Mouse (Mus musculus): ENCODE measurements around the gene Galnt6. TPM values are rescaled to one million over a fixed set of nuclear protein-coding genes. Genes with fewer than 3 reads are reported as not detected.

Gene Galnt6
- total RNA-seq, 2 experiments from 2014 or later = 0.47 to 0.69 TPM

- intact Hi-C loops (cut with DNase I) = no loop called here
Observed at GRCm38 (mm10) chr15:100755881-100756624, 26.9 kb upstream of the Galnt6 start.

GRCm38 (mm10) chr15:100755498-100755859 lies 26.3 kb upstream of the Galnt6 start:
- intact Hi-C loops (cut with DNase I) = no loop called here
- DNase-seq (ENCODE audit: extremely low spot score in 1 of 2, low spot score in 2 of 2) = no peak

More at GRCm38 (mm10) chr15:100755881-100756624, 26.9 kb upstream of the Galnt6 start:
- no peak for DNase-seq (ENCODE audit: extremely low spot score in 1 of 2, low spot score in 2 of 2)

DNA sequence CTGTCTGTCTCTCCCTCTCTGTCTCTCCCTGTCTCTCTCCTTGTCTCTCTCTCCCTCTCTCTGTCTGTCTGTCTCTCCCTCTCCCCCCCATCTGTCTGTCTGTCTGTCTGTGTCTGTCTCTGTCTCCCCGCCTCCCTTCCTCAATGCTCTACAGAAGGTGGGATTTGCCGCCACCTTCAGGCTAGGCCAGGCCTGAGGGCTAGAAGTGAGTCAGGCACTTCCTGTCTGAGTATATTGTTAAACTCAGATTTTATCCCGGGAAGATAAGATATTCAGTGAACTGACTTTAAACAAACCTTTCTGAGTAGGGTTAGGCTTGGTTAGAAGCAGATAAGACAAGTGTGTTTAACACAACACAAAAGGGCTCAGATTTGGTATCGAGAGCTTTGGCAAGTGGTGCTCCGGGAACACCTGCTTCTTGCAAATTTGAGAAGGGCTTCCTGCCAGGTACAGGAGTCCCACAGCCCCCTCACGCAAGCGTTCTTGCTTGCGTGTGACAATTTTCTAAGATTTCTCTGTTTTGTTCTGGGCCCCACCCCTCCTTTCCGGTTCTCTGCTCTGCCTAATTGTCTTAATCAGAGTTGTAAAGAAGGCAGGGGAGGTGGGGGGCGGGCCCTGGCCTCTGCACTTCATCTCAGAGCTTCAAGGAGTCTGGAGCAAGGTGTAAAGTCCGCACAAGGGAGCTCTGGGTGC lies 25.8 kb upstream of the Galnt6 start:
- peak in 1 of 2 experiments; percentile 63 for DNase-seq (ENCODE audit: extremely low spot score in 1 of 2, low spot score in 2 of 2)
- intact Hi-C loops (cut with DNase I) = no loop called here

DNA sequence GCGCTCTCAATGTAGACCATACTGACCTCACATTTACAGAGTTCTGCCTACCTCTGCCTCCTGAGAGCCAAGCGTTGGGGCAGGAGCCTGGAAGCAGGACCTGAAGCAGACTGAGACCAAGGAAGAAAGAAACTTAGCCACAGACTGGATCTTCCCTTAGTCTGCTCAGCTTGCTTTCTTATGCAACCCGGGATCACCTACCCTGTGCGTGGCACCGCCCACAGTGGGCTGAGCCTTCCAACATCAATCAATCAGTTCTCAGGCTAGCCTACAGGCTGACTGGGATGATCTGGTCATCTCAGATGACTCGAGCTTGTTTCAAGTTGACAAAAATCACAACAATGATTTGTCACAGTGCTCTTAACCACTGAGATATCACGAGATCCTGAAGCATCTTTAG lies 24.9 kb upstream of the Galnt6 start:
- intact Hi-C loops (cut with DNase I) = no loop called here
- DNase-seq (ENCODE audit: extremely low spot score in 1 of 2, low spot score in 2 of 2) = no peak

- DNase-seq (ENCODE audit: extremely low spot score in 1 of 2, low spot score in 2 of 2) = no peak
- intact Hi-C loops (cut with DNase I) = no loop called here
Observed at GRCm38 (mm10) chr15:100753045-100753444, 23.9 kb upstream of the Galnt6 start.

DNA sequence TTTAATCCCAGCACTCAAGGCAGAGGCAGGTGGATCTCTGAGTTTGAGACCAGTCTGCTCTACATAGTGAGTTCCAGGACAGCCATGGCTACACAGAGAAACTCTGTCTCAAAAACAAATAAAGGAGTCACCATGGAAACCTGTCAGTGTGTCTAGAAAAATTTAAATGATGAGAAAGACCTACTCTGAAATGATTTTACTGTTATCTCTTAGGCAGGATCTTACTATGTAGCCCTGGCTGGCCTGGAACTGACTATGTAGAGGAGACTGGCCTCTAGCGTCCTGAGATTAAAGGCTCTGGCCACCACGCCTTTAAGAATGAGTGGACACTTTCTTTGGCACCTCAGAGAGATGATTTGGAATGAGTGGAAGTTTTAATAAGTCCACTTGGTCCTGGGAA lies 23.3 kb upstream of the Galnt6 start:
- intact Hi-C loops (cut with DNase I) = no loop called here
- DNase-seq (ENCODE audit: extremely low spot score in 1 of 2, low spot score in 2 of 2) = no peak

GRCm38 (mm10) chr15:100749751-100750538 lies 20.8 kb upstream of the Galnt6 start:
- intact Hi-C loops (cut with DNase I) = no loop called here
- no peak for DNase-seq (ENCODE audit: extremely low spot score in 1 of 2, low spot score in 2 of 2)

- intact Hi-C loops (cut with DNase I) = no loop called here
Observed at GRCm38 (mm10) chr15:100748584-100748983, 19.4 kb upstream of the Galnt6 start.

GRCm38 (mm10) chr15:100747121-100747963 lies 18.2 kb upstream of the Galnt6 start:
- DNase-seq (ENCODE audit: extremely low spot score in 1 of 2, low spot score in 2 of 2) = no peak
- intact Hi-C loops (cut with DNase I) = no loop called here

More at GRCm38 (mm10) chr15:100748584-100748983, 19.4 kb upstream of the Galnt6 start:
- no peak for DNase-seq (ENCODE audit: extremely low spot score in 1 of 2, low spot score in 2 of 2)

GRCm38 (mm10) chr15:100746478-100747120 lies 17.4 kb upstream of the Galnt6 start:
- intact Hi-C loops (cut with DNase I) = no loop called here
- no peak for DNase-seq (ENCODE audit: extremely low spot score in 1 of 2, low spot score in 2 of 2)

DNA sequence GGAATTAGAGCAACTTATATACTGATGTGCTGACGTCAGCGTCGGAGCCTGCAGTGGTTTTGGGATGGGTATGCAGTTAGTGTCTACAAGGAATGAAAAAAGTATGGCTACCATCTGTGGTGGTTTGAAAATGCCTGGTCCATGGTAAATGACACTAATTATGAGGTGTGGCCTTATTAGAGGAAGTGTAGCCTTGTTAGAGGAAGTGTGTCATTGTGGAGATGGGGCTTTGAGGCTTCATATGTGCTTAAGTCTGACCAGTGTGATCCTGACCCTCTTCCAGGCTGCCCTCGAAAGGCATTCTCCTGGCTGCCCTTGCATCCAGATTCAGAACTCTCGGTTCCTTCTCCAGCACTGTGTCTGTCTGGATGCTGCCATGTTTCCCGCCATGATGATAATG lies 14.1 kb upstream of the Galnt6 start:
- no peak for DNase-seq (ENCODE audit: extremely low spot score in 1 of 2, low spot score in 2 of 2)
- intact Hi-C loops (cut with DNase I) = no loop called here

DNA sequence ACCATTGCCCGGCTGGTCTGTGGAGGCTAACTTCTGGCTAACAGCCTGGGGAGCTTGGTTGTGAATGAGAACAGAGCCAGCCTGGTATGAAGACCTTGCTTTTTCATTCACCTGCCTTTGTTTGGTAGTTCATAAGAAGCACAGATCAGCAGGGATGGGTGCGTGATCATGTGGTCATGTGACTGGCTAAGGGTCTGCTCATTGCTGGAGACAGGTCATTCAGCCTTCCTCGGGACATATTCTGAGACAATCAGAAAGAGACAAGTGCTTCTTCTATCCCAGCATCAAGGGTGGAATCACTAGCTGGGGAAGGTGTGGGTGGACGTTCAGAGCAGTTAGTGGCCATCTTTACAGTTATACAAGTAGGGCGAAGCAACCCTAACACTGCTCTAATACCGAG lies 10.3 kb upstream of the Galnt6 start:
- no peak for DNase-seq (ENCODE audit: extremely low spot score in 1 of 2, low spot score in 2 of 2)
- intact Hi-C loops (cut with DNase I) = no loop called here

- no peak for DNase-seq (ENCODE audit: extremely low spot score in 1 of 2, low spot score in 2 of 2)
- intact Hi-C loops (cut with DNase I) = no loop called here
Observed at GRCm38 (mm10) chr15:100738351-100738781, 9.2 kb upstream of the Galnt6 start.

- intact Hi-C loops (cut with DNase I) = no loop called here
Observed at GRCm38 (mm10) chr15:100737667-100738066, 8.5 kb upstream of the Galnt6 start.

DNA sequence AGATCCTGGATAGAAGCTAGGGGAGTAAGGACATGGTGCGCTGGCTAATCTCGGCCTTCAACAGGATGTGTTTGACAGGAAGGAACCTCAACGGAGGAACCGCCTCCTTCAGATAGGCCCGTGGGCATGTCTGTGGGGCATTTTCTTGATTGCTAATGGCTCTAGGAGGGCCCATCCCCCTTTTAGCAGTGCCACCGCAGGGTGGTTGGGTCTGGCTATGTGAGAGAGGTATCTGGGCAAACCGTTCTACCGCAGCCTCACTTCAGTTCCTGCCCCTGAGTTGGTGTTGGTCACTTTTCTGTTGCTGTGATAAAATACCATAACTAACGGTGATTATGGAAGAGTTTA lies 6.8 kb upstream of the Galnt6 start:
- DNase-seq (ENCODE audit: extremely low spot score in 1 of 2, low spot score in 2 of 2) = no peak
- intact Hi-C loops (cut with DNase I) = no loop called here

More at GRCm38 (mm10) chr15:100737667-100738066, 8.5 kb upstream of the Galnt6 start:
- DNase-seq (ENCODE audit: extremely low spot score in 1 of 2, low spot score in 2 of 2) = no peak

GRCm38 (mm10) chr15:100735095-100735952 lies 6.1 kb upstream of the Galnt6 start:
- no peak for DNase-seq (ENCODE audit: extremely low spot score in 1 of 2, low spot score in 2 of 2)
- intact Hi-C loops (cut with DNase I) = no loop called here

DNA sequence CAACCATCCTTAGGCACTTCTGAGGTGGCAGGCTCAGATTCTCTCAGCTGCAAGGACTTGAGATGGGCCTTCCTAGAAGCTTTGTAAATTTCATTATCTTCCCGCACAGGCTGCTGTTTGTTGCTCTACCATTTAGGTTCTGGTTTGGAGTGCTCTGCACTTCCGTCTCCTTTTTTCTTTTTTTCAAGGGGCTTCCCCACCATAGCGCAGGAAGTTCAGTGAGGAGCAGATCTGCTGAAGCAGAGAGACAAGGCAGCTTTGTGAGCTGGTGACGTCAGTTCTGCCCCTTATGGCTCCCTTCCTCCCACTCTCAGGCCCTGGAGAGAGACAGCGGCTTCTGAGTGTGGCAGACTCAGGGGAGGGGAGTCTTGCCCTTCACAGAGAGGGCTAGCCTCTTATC lies 3.4 kb upstream of the Galnt6 start:
- DNase-seq (ENCODE audit: extremely low spot score in 1 of 2, low spot score in 2 of 2) = no peak
- intact Hi-C loops (cut with DNase I) = no loop called here

Measured in left cerebral cortex, postnatal 10 days (tissue).